Mouse (Mus musculus): ENCODE data around the gene Atg4b. TPM values are rescaled to one million over a fixed set of nuclear protein-coding genes. Genes with fewer than 3 reads are reported as not detected.

The Atg4b gene
- total and polyA plus RNA-seq, 2 experiments from 2014 or later: 75.0 to 75.8 TPM

DNA sequence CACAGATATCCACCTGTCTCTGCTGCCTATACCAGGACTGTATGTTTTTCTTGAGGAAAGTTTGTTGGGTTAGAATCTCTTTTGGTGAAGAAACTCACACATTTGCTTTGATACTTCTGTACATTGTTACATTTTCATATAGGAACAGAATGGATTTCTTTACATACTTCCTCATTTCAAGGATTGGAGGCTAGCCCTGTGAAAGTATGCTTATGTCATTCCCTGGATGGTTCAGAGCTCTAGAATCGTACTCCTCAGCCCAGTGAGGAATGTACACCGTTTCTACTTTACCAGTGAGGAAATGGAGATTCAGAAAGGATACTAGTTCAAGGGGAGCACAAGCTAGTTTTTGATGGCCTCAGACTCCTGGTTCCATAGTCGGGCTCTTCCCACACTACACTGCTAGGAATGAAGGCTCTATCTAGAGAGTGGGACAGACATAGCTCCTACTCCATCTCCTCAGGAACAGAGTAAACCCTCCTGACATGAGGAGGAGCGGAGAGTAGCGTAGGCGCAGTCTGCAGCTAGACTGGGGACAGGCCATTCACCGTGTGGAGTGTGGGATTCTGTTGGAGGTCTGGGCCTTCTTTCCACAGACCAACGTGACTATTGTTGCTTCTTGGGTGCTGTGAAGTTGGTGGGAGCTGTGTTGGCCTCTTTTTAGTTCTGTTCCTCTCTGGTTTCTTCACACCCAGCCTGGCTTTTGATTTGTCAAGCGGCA, 13.7 kb downstream of the Atg4b start:
- H3K4me3 ChIP-seq (ENCODE audit: low read length): no peak overlapping the region
- no peak overlapping the region for H3K9ac ChIP-seq (replicated peaks; ENCODE audit: low read length)
- no peak for TF ChIP-seq CTCF (IDR thresholded peaks at IDR 0.05; ENCODE audit: low read depth)
- DNase-seq (ENCODE audit: low spot score): no peak
- WGBS: 92% methylated on average over 9 of the region's 9 CpGs
- no peaks in the 10 kb centered on the region for H3K9me3 ChIP-seq (ENCODE audit: low read length)
- no peaks in the 10 kb centered on the region for H3K4me1 ChIP-seq (ENCODE audit: insufficient read depth, low read length)
- H3K27ac ChIP-seq: no peak overlapping the region
- H3K27me3 ChIP-seq (ENCODE audit: insufficient read depth, low read length): no peaks in the 10 kb centered on the region
- H3K4me2 ChIP-seq (ENCODE audit: low read depth, low read length): no peak overlapping the region
- no peak for ATAC-seq
- H3K36me3 ChIP-seq (ENCODE audit: insufficient read depth, low read length): 0 out of 2 replicates have a peak, but pooled peaks cover 5% of the 10 kb centered on the region

DNA sequence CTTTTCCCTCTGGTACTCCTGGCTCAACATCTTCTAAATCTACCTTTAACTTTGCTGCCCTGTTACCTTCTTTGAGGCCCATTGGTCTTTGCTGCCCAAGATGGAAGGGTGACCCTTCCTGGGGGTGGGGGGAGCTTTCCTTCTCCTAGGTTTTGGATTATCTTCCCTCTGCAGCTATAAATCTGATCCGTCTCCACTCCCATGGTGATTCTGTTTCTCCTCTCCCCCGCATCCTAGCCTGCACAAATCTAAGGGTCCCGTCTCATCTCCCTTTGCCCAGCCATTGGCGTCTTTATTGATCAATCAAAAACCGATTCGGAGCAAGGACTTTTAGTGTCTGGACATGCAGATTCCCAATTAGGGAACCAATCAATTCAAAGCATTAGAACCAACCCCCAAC, 16.3 kb downstream of the Atg4b start:
- H3K4me3 ChIP-seq (ENCODE audit: low read length): no peak overlapping the region
- H3K9me3 ChIP-seq (ENCODE audit: low read length): no peaks in the 10 kb centered on the region
- H3K4me1 ChIP-seq (ENCODE audit: insufficient read depth, low read length): no peaks in the 10 kb centered on the region
- 0 out of 2 replicates have a peak, but pooled peaks cover 9% of the 10 kb centered on the region for H3K36me3 ChIP-seq (ENCODE audit: insufficient read depth, low read length)
- H3K27me3 ChIP-seq (ENCODE audit: insufficient read depth, low read length): no peaks in the 10 kb centered on the region
- DNase-seq (ENCODE audit: low spot score): no peak
- no peak for ATAC-seq
- WGBS: 97% methylated on average over 6 of the region's 6 CpGs
- no peak overlapping the region for H3K4me2 ChIP-seq (ENCODE audit: low read depth, low read length)
- TF ChIP-seq CTCF (IDR thresholded peaks at IDR 0.05; ENCODE audit: low read depth): no peak
- no peak overlapping the region for H3K9ac ChIP-seq (replicated peaks; ENCODE audit: low read length)
- H3K27ac ChIP-seq: no peak overlapping the region

DNA sequence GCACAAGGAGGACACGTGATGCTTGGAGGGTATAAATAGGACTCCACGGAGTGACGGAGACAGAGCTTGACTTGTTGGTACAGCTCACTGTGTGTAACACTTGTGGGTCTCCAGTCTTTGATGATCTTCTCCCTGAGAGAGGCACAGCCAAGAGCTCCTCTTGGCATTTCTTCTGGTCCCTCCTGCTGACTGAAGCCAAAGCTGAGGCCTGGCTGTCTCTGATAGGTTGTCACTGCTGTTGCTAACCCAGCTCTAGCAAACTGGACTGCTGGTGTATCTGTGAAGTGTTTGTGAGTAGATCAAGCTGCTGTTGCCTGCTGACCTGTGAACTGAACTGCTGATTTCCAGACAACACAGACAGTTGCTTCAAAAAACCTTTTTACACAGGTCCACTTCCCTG, 18.6 kb downstream of the Atg4b start:
- no peaks in the 10 kb centered on the region for H3K4me1 ChIP-seq (ENCODE audit: insufficient read depth, low read length)
- H3K9ac ChIP-seq (replicated peaks; ENCODE audit: low read length): no peak overlapping the region
- no peaks in the 10 kb centered on the region for H3K9me3 ChIP-seq (ENCODE audit: low read length)
- no peak for TF ChIP-seq CTCF (IDR thresholded peaks at IDR 0.05; ENCODE audit: low read depth)
- no peak overlapping the region for H3K27ac ChIP-seq
- peaks cover 25% of the 10 kb centered on the region; the same call in 1 of the 2 replicates for H3K36me3 ChIP-seq (ENCODE audit: insufficient read depth, low read length)
- no peak overlapping the region for H3K4me3 ChIP-seq (ENCODE audit: low read length)
- ATAC-seq: no peak
- 95% methylated on average over 3 of the region's 3 CpGs for WGBS
- H3K4me2 ChIP-seq (ENCODE audit: low read depth, low read length): no peak overlapping the region
- no peak for DNase-seq (ENCODE audit: low spot score)
- no peaks in the 10 kb centered on the region for H3K27me3 ChIP-seq (ENCODE audit: insufficient read depth, low read length)

DNA sequence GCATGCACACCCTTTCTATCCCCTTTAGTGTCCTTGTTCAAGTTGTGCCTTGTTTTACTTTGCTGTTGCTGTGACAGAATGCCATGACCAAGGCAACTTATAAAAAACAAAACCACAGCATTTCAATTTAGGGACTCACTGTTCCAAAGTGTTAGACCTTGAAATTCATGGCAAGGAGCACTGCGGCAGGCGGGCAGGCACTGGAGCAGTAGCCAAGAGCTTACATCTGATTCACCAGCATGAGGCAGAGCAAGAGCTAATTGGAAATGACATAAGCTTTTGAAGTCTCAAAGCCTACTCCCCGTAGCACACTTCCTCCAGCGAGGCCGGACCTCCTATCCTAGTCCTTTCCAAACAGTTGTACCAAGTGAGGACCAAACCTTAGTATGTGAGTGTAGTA, 25.4 kb downstream of the Atg4b start:
- H3K4me1 ChIP-seq (ENCODE audit: insufficient read depth, low read length): no peaks in the 10 kb centered on the region
- 92% methylated on average over 5 of the region's 5 CpGs for WGBS
- no peak overlapping the region for H3K4me2 ChIP-seq (ENCODE audit: low read depth, low read length)
- H3K9me3 ChIP-seq (ENCODE audit: low read length): no peaks in the 10 kb centered on the region
- no peak overlapping the region for H3K27ac ChIP-seq
- DNase-seq (ENCODE audit: low spot score): no peak
- H3K36me3 ChIP-seq (ENCODE audit: insufficient read depth, low read length): peaks cover 60% of the 10 kb centered on the region
- no peak overlapping the region for H3K9ac ChIP-seq (replicated peaks; ENCODE audit: low read length)
- H3K4me3 ChIP-seq (ENCODE audit: low read length): no peak overlapping the region
- TF ChIP-seq CTCF (IDR thresholded peaks at IDR 0.05; ENCODE audit: low read depth): no peak
- ATAC-seq: no peak
- no peaks in the 10 kb centered on the region for H3K27me3 ChIP-seq (ENCODE audit: insufficient read depth, low read length)

GRCm38 (mm10) chr1:93786912-93787311, 35.6 kb downstream of the Atg4b start:
- Histone ChIP-seq H3K27me3 (ENCODE audit: insufficient read depth, low read length) (no peaks in the 10 kb centered on the region), H3K4me2 (ENCODE audit: low read depth, low read length) (no peak overlapping the region), H3K9ac (replicated peaks; ENCODE audit: low read length) (no peak overlapping the region), H3K36me3 (ENCODE audit: insufficient read depth, low read length) (peaks cover 55% of the 10 kb centered on the region), H3K27ac (no peak overlapping the region), H3K4me1 (ENCODE audit: insufficient read depth, low read length) (no peaks in the 10 kb centered on the region), H3K9me3 (ENCODE audit: low read length) (no peaks in the 10 kb centered on the region), H3K4me3 (ENCODE audit: low read length) (no peak overlapping the region)
- 85% methylated on average over 2 of the region's 2 CpGs for WGBS
- no peak for TF ChIP-seq CTCF (IDR thresholded peaks at IDR 0.05; ENCODE audit: low read depth)
- DNase-seq (ENCODE audit: low spot score) (no peak), ATAC-seq (no peak; the same call in 1 of the 2 replicates)

GRCm38 (mm10) chr1:93794526-93794925, 43.2 kb downstream of the Atg4b start:
- Histone ChIP-seq H3K4me2 (ENCODE audit: low read depth, low read length) (no peak overlapping the region), H3K36me3 (ENCODE audit: insufficient read depth, low read length) (peaks cover 30% of the 10 kb centered on the region), H3K4me1 (ENCODE audit: insufficient read depth, low read length) (no peaks in the 10 kb centered on the region), H3K4me3 (ENCODE audit: low read length) (no peak overlapping the region), H3K9me3 (ENCODE audit: low read length) (no peaks in the 10 kb centered on the region), H3K9ac (replicated peaks; ENCODE audit: low read length) (no peak overlapping the region), H3K27me3 (ENCODE audit: insufficient read depth, low read length) (no peaks in the 10 kb centered on the region), H3K27ac (no peak overlapping the region)
- no peak for TF ChIP-seq CTCF (IDR thresholded peaks at IDR 0.05; ENCODE audit: low read depth)
- WGBS: 97% methylated on average over 8 of the region's 8 CpGs
- DNase-seq (ENCODE audit: low spot score): no peak
- ATAC-seq: no peak

GRCm38 (mm10) chr1:93795886-93796285, 44.6 kb downstream of the Atg4b start:
- Histone ChIP-seq H3K36me3 (ENCODE audit: insufficient read depth, low read length) (peaks cover 30% of the 10 kb centered on the region), H3K4me2 (ENCODE audit: low read depth, low read length) (no peak overlapping the region), H3K9me3 (ENCODE audit: low read length) (no peaks in the 10 kb centered on the region), H3K27ac (no peak overlapping the region), H3K9ac (replicated peaks; ENCODE audit: low read length) (no peak overlapping the region), H3K4me1 (ENCODE audit: insufficient read depth, low read length) (no peaks in the 10 kb centered on the region), H3K27me3 (ENCODE audit: insufficient read depth, low read length) (no peaks in the 10 kb centered on the region), H3K4me3 (ENCODE audit: low read length) (no peak overlapping the region)
- TF ChIP-seq CTCF (IDR thresholded peaks at IDR 0.05; ENCODE audit: low read depth): no peak
- ATAC-seq (no peak), DNase-seq (ENCODE audit: low spot score) (no peak)
- 85% methylated on average over 8 of the region's 8 CpGs for WGBS

Measured in hindbrain, postnatal 0 days (tissue).